In the genomic region with DNA sequence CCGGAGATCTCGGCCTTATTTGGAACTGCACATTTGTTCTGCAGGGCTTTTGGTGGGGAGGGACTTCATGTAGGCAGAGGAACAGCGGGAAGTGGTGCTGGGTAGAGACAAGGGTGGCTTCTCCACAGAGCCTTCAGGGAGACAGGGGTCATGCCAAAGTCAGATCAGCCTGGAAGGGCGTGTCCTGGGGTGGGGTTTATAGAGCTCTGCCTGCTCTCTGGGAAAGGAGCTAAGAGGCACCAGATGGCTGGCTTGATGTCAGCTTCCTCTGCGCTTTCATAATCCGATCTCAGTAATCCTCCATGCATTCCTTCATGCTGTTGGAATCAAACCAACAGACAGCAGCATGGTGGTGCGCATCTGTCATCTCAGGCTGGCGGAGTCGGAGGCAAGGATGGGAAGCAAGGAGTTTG, we compare ENCODE assay signal across 9 mouse cellular contexts. TPM values are rescaled to one million over a fixed set of nuclear protein-coding genes. Genes with fewer than 3 reads are reported as not detected.
A peak's percentile ranks its signal among the peaks of the same experiment; 100 is the strongest.
DNase-seq lines count a peak whose midpoint lies in the region; ATAC-seq lines count a peak whose summit lies in the region.
"Had no signal": no experiment of that assay in that cellular context is flagged by ENCODE, and none has a peak within 500 bp of the region (broad histone marks: within the 10 kb centered on the region; RNA-seq: fewer than 3 reads in every experiment).

No protein-coding gene starts in this region.

- H3K9me3 ChIP-seq in forebrain, embryonic 16.5 days (ENCODE audit: control insufficient read depth, low read length) = no peaks in the 10 kb centered on the region
- no peaks in the 10 kb centered on the region for H3K9me3 ChIP-seq in midbrain, embryonic 16.5 days (replicated peaks; ENCODE audit: control insufficient read depth, low read length, poor library complexity, severe bottlenecking)

- WGBS in forebrain, embryonic 16.5 days = 46% methylated on average over 9 of the region's 9 CpGs
- WGBS in midbrain, embryonic 16.5 days = 40% methylated on average over 9 of the region's 9 CpGs

- H3K4me1 ChIP-seq in forebrain, embryonic 16.5 days (replicated peaks; ENCODE audit: control insufficient read depth, insufficient read depth, low read length) = peaks cover 7% of the 10 kb centered on the region
- H3K4me1 ChIP-seq in midbrain, embryonic 16.5 days (ENCODE audit: control insufficient read depth, insufficient read depth, low read length) = peaks cover 3% of the 10 kb centered on the region; the same call in 1 of the 2 replicates

- no peak overlapping the region for H3K9ac ChIP-seq in forebrain, embryonic 16.5 days (replicated peaks; ENCODE audit: low read depth, low read length)
- H3K9ac ChIP-seq in midbrain, embryonic 16.5 days (ENCODE audit: low read depth, low read length) = no peak overlapping the region

- intact Hi-C loops in heart, postnatal 25 days (cut with DNase I) = loop anchor here (2.0 kb wide), 1 partner anchor 15 kb away; no protein-coding TSS in a partner anchor
- intact Hi-C loops in left cerebral cortex, postnatal 36 days (cut with DNase I) = loop anchor here (5.0 to 10.0 kb wide), 4 partner anchors 115 to 485 kb away; a partner anchor contains a TSS

- H3K4me2 ChIP-seq in forebrain, embryonic 16.5 days (ENCODE audit: low read length) = no peak overlapping the region
- no peak overlapping the region for H3K4me2 ChIP-seq in midbrain, embryonic 16.5 days (ENCODE audit: low read length)

- H3K27me3 ChIP-seq in forebrain, embryonic 16.5 days (replicated peaks; ENCODE audit: control insufficient read depth, insufficient read depth, low read length) = no peaks in the 10 kb centered on the region
- H3K27me3 ChIP-seq in midbrain, embryonic 16.5 days (ENCODE audit: control insufficient read depth, insufficient read depth, low read depth, low read length) = no peaks in the 10 kb centered on the region

- peak; percentile 67 for DNase-seq in ES-CJ7 (ENCODE audit: low read depth, low spot score)
- peak; percentile 82 for DNase-seq in ZHBTc4 (ENCODE audit: low read depth, low spot score)
- peak; percentile 34 for DNase-seq in heart, postnatal 25 days (ENCODE audit: low spot score)
- peak; percentile 61 to 70 for DNase-seq in left cerebral cortex, postnatal 36 days (ENCODE audit: low spot score in 2 of 2)
- DNase-seq in ovary, adult 18-20 months (ENCODE audit: low spot score) = no peak
- DNase-seq in urinary bladder, adult 18-20 months (ENCODE audit: low spot score in 2 of 2) = no peak

- no peak overlapping the region for H3K4me3 ChIP-seq in forebrain, embryonic 16.5 days (replicated peaks; ENCODE audit: low read length)
- H3K4me3 ChIP-seq in midbrain, embryonic 16.5 days (ENCODE audit: low read depth, low read length) = no peak overlapping the region
- H3K4me3 ChIP-seq: erythroblast, embryonic 14.5 days had no signal

- H3K36me3 ChIP-seq in forebrain, embryonic 16.5 days (ENCODE audit: control insufficient read depth, insufficient read depth) = no peaks in the 10 kb centered on the region
- H3K36me3 ChIP-seq in midbrain, embryonic 16.5 days (ENCODE audit: control insufficient read depth, insufficient read depth, low read length) = no peaks in the 10 kb centered on the region

- H3K27ac ChIP-seq in forebrain, embryonic 16.5 days (ENCODE audit: low read length) = no peak overlapping the region
- no peak overlapping the region for H3K27ac ChIP-seq in midbrain, embryonic 16.5 days (ENCODE audit: low read length)

- ATAC-seq in forebrain, embryonic 16.5 days = peak; percentile 73
- peak; percentile 46; the same call in 1 of the 2 replicates for ATAC-seq in midbrain, embryonic 16.5 days

RNA-seq across cellular contexts. Expression of a gene that starts 30.7 kb away (rescaled TPM):
- 10.5 and 13.2 TPM in 2 replicates for polyA plus RNA-seq in forebrain, embryonic 16.5 days (2015; fragmentation: Nextera tagmentation; extraction: Ambion mirVana)
- 10 to 100 TPM; 24.7 to 26.8 TPM for total RNA-seq in heart, postnatal 25 days (2021)
- 10 to 100 TPM; 19.1 to 19.8 TPM for total RNA-seq in left cerebral cortex, postnatal 36 days (2021)
- polyA plus RNA-seq in midbrain, embryonic 16.5 days (2015; fragmentation: Nextera tagmentation; extraction: Ambion mirVana) = 11.2 and 11.6 TPM in 2 replicates

Comparison
In these comparisons a context has a peak if more than half of its experiments do, and no peak if none do; other contexts are left out.
1. DNase-seq: peak in ES-CJ7 (single experiment), ZHBTc4 (single experiment), heart, postnatal 25 days (single experiment) and left cerebral cortex, postnatal 36 days (2 of 2); none in ovary, adult 18-20 months (single experiment) and urinary bladder, adult 18-20 months (0 of 2).